ENCODE assay signal across 23 mouse cellular contexts in the genomic region with DNA sequence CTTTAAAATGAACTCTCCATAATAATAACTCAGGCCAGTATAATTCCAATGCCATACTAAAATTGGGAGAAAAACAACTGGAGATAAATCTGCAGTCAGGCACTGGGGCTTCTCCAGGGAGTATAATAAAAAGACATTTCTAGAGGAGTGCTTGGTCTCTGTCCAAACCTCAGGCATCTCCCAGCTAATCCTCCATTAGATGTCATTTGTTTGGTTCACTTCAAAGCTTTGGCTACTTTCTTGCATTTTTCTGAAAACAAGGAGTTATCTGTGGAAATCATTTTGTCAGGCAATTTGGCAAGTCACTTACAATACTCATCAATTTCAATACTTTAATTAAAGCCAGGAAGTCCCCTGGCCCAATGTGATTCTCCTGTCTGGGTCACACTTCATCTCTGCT.
DNase-seq lines count a peak whose midpoint lies in the region; ATAC-seq and TF ChIP-seq lines count a peak whose summit lies in the region.
"Had no signal": no experiment of that assay in that cellular context is flagged by ENCODE, and none has a peak within 500 bp of the region (broad histone marks: within the 10 kb centered on the region; RNA-seq: fewer than 3 reads in every experiment).

No protein-coding gene starts in this region.

- no peaks in the 10 kb centered on the region for H3K36me3 ChIP-seq in kidney, adult 2 months (ENCODE audit: control insufficient read depth, insufficient read depth, low read length)
- no peaks in the 10 kb centered on the region for H3K36me3 ChIP-seq in kidney, embryonic 14.5 days (ENCODE audit: control insufficient read depth, insufficient read depth, low read length)
- H3K36me3 ChIP-seq in forebrain, embryonic 14.5 days (ENCODE audit: control insufficient read depth, insufficient read depth, low read length): no peaks in the 10 kb centered on the region
- H3K36me3 ChIP-seq: embryonic facial prominence, embryonic 12.5 days; forebrain, embryonic 12.5 days; heart, embryonic 15.5 days had no signal

- no peak overlapping the region for H3K4me2 ChIP-seq in kidney, embryonic 14.5 days (replicated peaks; ENCODE audit: low read depth, low read length)
- H3K4me2 ChIP-seq in forebrain, embryonic 14.5 days (ENCODE audit: low read length): no peak overlapping the region
- H3K4me2 ChIP-seq: embryonic facial prominence, embryonic 12.5 days; forebrain, embryonic 12.5 days; heart, embryonic 11.5 days; heart, embryonic 15.5 days; hindbrain, embryonic 14.5 days had no signal

- H3K27me3 ChIP-seq in kidney, adult 2 months (replicated peaks; ENCODE audit: control insufficient read depth, insufficient read depth, low read length): no peaks in the 10 kb centered on the region
- no peaks in the 10 kb centered on the region for H3K27me3 ChIP-seq in kidney, embryonic 14.5 days (ENCODE audit: control insufficient read depth, insufficient read depth, low read length)
- H3K27me3 ChIP-seq in forebrain, embryonic 14.5 days (replicated peaks; ENCODE audit: control insufficient read depth, insufficient read depth, low read length): no peaks in the 10 kb centered on the region
- H3K27me3 ChIP-seq: CH12.LX; embryonic facial prominence, embryonic 12.5 days; forebrain, embryonic 12.5 days; heart, embryonic 15.5 days had no signal

- H3K9me3 ChIP-seq in kidney, embryonic 14.5 days (ENCODE audit: control insufficient read depth, low read length): no peaks in the 10 kb centered on the region
- H3K9me3 ChIP-seq in forebrain, embryonic 14.5 days (replicated peaks; ENCODE audit: control insufficient read depth, low read length): no peaks in the 10 kb centered on the region
- H3K9me3 ChIP-seq: embryonic facial prominence, embryonic 12.5 days; forebrain, embryonic 12.5 days; heart, embryonic 15.5 days had no signal

- TF ChIP-seq CTCF in kidney, adult 2 months (conservative IDR thresholded peaks at IDR 0.05; ENCODE audit: insufficient read depth, insufficient read length, low read depth, low read length): no peak

- no peaks in the 10 kb centered on the region for H3K4me1 ChIP-seq in kidney, adult 2 months (ENCODE audit: control insufficient read depth, insufficient read depth, low read length)
- 0 out of 2 replicates have a peak, but pooled peaks cover 5% of the 10 kb centered on the region for H3K4me1 ChIP-seq in kidney, embryonic 14.5 days (ENCODE audit: control insufficient read depth, insufficient read depth, low read length)
- H3K4me1 ChIP-seq in forebrain, embryonic 14.5 days (ENCODE audit: control insufficient read depth, insufficient read depth, low read length): no peaks in the 10 kb centered on the region; the same call in 1 of the 2 replicates
- H3K4me1 ChIP-seq: embryonic facial prominence, embryonic 12.5 days; heart, embryonic 15.5 days had no signal

- H3K9ac ChIP-seq in kidney, embryonic 14.5 days (ENCODE audit: low read depth, low read length): no peak overlapping the region
- H3K9ac ChIP-seq in forebrain, embryonic 14.5 days (ENCODE audit: low read length): no peak overlapping the region
- H3K9ac ChIP-seq: embryonic facial prominence, embryonic 12.5 days; forebrain, embryonic 12.5 days; forebrain, postnatal 0 days; heart, embryonic 15.5 days; hindbrain, embryonic 14.5 days had no signal

- ATAC-seq in kidney, embryonic 14.5 days (ENCODE audit: low FRiP score, low TSS enrichment): no peak
- ATAC-seq in forebrain, embryonic 14.5 days: no peak
- ATAC-seq: forebrain, postnatal 0 days had no signal

- no peak overlapping the region for H3K4me3 ChIP-seq in kidney, adult 2 months (ENCODE audit: insufficient read depth, low read depth, low read length)
- no peak overlapping the region for H3K4me3 ChIP-seq in kidney, embryonic 14.5 days (ENCODE audit: low read length)
- no peak overlapping the region for H3K4me3 ChIP-seq in forebrain, embryonic 14.5 days (ENCODE audit: low read depth, low read length)
- H3K4me3 ChIP-seq: embryonic facial prominence, embryonic 12.5 days; forebrain, embryonic 12.5 days; heart, adult 2 months; heart, embryonic 15.5 days had no signal

- H3K27ac ChIP-seq in kidney, adult 2 months (ENCODE audit: insufficient read depth, low read depth, low read length): no peak overlapping the region
- no peak overlapping the region for H3K27ac ChIP-seq in kidney, embryonic 14.5 days (ENCODE audit: low read depth, low read length)
- no peak overlapping the region for H3K27ac ChIP-seq in forebrain, embryonic 14.5 days (ENCODE audit: low read depth, low read length)
- H3K27ac ChIP-seq: embryonic facial prominence, embryonic 12.5 days; forebrain, embryonic 12.5 days; heart, adult 2 months; heart, embryonic 15.5 days; hindbrain, embryonic 14.5 days had no signal

- peak; percentile 19 for DNase-seq in kidney, adult 2 months
- DNase-seq in kidney, postnatal 4 days: peak; percentile 8 to 28
- no peak for DNase-seq in kidney, adult 11 months
- DNase-seq in lung, postnatal 25 days (ENCODE audit: low spot score): peak; percentile 3
- no peak for DNase-seq in lung, postnatal 14 days
- DNase-seq in forebrain, embryonic 14.5 days (ENCODE audit: low spot score): no peak
- DNase-seq: adrenal gland, adult 2 months; adrenal gland, postnatal 36 days; cerebellum, adult 11 months; cerebellum, adult 8-10 months; cerebellum, postnatal 14 days; embryo, embryonic 11 days; forebrain, postnatal 0 days; gastrocnemius, postnatal 14 days; heart, adult 2 months; heart, postnatal 14 days had no signal

- TF ChIP-seq POLR2A in kidney, adult 2 months (IDR thresholded peaks at IDR 0.05; ENCODE audit: low read depth, low read length): no peak

Comparison
In these comparisons a context has a peak if more than half of its experiments do, and no peak if none do; other contexts are left out.
1. DNase-seq: peak in kidney, adult 2 months (single experiment), kidney, postnatal 4 days (2 of 2) and lung, postnatal 25 days (single experiment); none in kidney, adult 11 months (single experiment), lung, postnatal 14 days (single experiment) and forebrain, embryonic 14.5 days (single experiment).